In the genomic region with DNA sequence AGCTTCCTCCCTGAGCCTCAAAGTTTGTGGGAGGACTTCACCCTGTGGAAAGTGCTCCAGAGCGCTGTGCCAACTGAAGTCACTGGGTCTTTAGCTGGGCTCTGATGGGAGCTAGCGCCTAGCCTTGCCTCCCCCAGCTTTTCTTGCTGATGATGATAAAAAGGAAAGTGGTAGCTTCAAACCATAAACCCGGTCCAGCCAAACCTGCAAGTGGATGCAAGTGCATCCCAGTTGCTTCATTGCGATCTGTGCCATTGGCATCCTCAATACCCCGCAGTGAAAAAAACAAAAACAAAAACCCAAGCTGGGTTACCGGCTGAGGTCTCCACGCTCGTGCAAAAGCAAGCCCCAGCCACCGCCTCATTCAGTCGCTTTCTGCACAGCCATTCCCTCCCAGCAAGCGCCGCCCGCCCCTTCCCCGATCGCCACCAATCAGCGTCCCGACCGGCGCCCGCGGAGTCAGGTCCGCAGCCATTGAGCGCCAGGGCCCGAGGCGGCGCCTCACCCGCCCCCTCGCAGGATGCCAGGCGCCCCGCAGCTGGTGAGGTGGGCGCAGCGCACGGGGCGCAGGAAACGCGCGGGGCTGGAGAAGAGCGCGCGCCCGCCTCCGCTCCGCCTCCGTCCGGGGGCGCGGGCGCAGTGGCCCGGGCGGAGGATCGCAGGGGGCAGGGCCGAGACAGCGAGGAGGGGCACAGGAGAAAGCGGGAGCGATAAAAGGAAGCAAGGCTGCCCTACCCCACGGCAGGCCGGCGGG, we compare ENCODE assay signal across 8 mouse cellular contexts. TPM values are rescaled to one million over a fixed set of nuclear protein-coding genes. Genes with fewer than 3 reads are reported as not detected.
A peak's percentile ranks its signal among the peaks of the same experiment; 100 is the strongest.
DNase-seq lines count a peak whose midpoint lies in the region; ATAC-seq lines count a peak whose summit lies in the region.

A gene (plus strand): TSS at position 550 of the 754 bp plus-strand sequence.

- H3K27me3 ChIP-seq in embryonic facial prominence, embryonic 11.5 days (ENCODE audit: control insufficient read depth, insufficient read depth, low read length): no peaks in the 10 kb centered on the region
- H3K27me3 ChIP-seq in limb, embryonic 10.5 days (ENCODE audit: low read depth, poor library complexity, severe bottlenecking): peaks cover 34% of the 10 kb centered on the region
- peaks cover 30% of the 10 kb centered on the region for H3K27me3 ChIP-seq in midbrain, embryonic 12.5 days

- peak within 1 kb of the TSS; percentile 73 for H3K4me3 ChIP-seq in embryonic facial prominence, embryonic 11.5 days (ENCODE audit: low read depth, low read length)
- H3K4me3 ChIP-seq in limb, embryonic 10.5 days: peak within 1 kb of the TSS; percentile 86
- H3K4me3 ChIP-seq in midbrain, embryonic 12.5 days: peak within 1 kb of the TSS; percentile 77

- ATAC-seq in embryonic facial prominence, embryonic 11.5 days (replicated peaks; ENCODE audit: insufficient number of reproducible peaks, low FRiP score, low TSS enrichment, low read depth): peak; percentile 91
- ATAC-seq in midbrain, embryonic 12.5 days (ENCODE audit: low FRiP score, low read depth): peak; percentile 97

- WGBS in embryonic facial prominence, embryonic 11.5 days: under 1% methylated on average over 49 of the region's 58 CpGs
- under 1% methylated on average over 58 of the region's 58 CpGs for WGBS in limb, embryonic 10.5 days
- WGBS in midbrain, embryonic 12.5 days: under 1% methylated on average over 54 of the region's 58 CpGs

- 0 out of 2 replicates have a peak within 1 kb of the TSS, but pooled peaks have one; percentile 28 for H3K27ac ChIP-seq in embryonic facial prominence, embryonic 11.5 days (replicated peaks; ENCODE audit: low read depth, low read length)
- H3K27ac ChIP-seq in limb, embryonic 10.5 days: peak within 1 kb of the TSS; percentile 74
- H3K27ac ChIP-seq in midbrain, embryonic 12.5 days (replicated peaks): peak within 1 kb of the TSS; percentile 80

- peak; percentile 80 for DNase-seq in 3134 (ENCODE audit: extremely low read depth, insufficient read length, low spot score)
- DNase-seq in adrenal gland, postnatal 25 days: peak; percentile 93
- peak; percentile 92 for DNase-seq in embryonic facial prominence, embryonic 11.5 days (ENCODE audit: low spot score)
- DNase-seq in heart, adult 11 months: peak; percentile 99
- DNase-seq in kidney, adult 18-20 months: peak; percentile 87
- DNase-seq in limb, embryonic 10.5 days (ENCODE audit: low spot score): peak; percentile 93
- peak; percentile 43 for DNase-seq in skeletal muscle tissue, adult 2 months (ENCODE audit: low read depth, low spot score)

- no peaks in the 10 kb centered on the region for H3K4me1 ChIP-seq in embryonic facial prominence, embryonic 11.5 days (ENCODE audit: control insufficient read depth, insufficient read depth, low read length)
- peaks cover 26% of the 10 kb centered on the region for H3K4me1 ChIP-seq in limb, embryonic 10.5 days
- peaks cover 19% of the 10 kb centered on the region for H3K4me1 ChIP-seq in midbrain, embryonic 12.5 days

- peak within 1 kb of the TSS; percentile 65 for H3K9ac ChIP-seq in embryonic facial prominence, embryonic 11.5 days (replicated peaks; ENCODE audit: low read length)
- peak within 1 kb of the TSS; percentile 81 for H3K9ac ChIP-seq in midbrain, embryonic 12.5 days (replicated peaks)

- H3K4me2 ChIP-seq in embryonic facial prominence, embryonic 11.5 days (ENCODE audit: low read depth, low read length): peak within 1 kb of the TSS; percentile 100
- H3K4me2 ChIP-seq in midbrain, embryonic 12.5 days (replicated peaks): peak within 1 kb of the TSS; percentile 99

- no peaks in the 10 kb centered on the region for H3K9me3 ChIP-seq in embryonic facial prominence, embryonic 11.5 days (replicated peaks; ENCODE audit: control insufficient read depth, low read length)
- H3K9me3 ChIP-seq in limb, embryonic 10.5 days (replicated peaks): no peaks in the 10 kb centered on the region
- H3K9me3 ChIP-seq in midbrain, embryonic 12.5 days: no peaks in the 10 kb centered on the region

- peaks cover 2% of the 10 kb centered on the region for H3K36me3 ChIP-seq in embryonic facial prominence, embryonic 11.5 days (replicated peaks; ENCODE audit: control insufficient read depth, insufficient read depth, low read depth, low read length)
- H3K36me3 ChIP-seq in limb, embryonic 10.5 days: peaks cover 11% of the 10 kb centered on the region
- peaks cover 8% of the 10 kb centered on the region for H3K36me3 ChIP-seq in midbrain, embryonic 12.5 days

RNA-seq across cellular contexts. Expression of the gene that starts here (rescaled TPM):
- 1.0 and 1.2 TPM in 2 replicates for total RNA-seq in adrenal gland, postnatal 25 days (2021)
- 2.3 TPM in 2 replicates for polyA plus RNA-seq in embryonic facial prominence, embryonic 11.5 days (2014; fragmentation: Nextera tagmentation; extraction: Ambion mirVana)
- polyA plus RNA-seq in limb, embryonic 10.5 days (2016; fragmentation: Nextera tagmentation; extraction: Ambion mirVana): 1.0 and 1.1 TPM in 2 replicates
- 9.1 and 11.2 TPM in 2 replicates for polyA plus RNA-seq in midbrain, embryonic 12.5 days (2016; fragmentation: Nextera tagmentation; extraction: Ambion mirVana)

Comparison
In these comparisons a context has a peak if more than half of its experiments do, and no peak if none do; other contexts are left out.
1. Peak in every context shown above with its lines: DNase-seq, ATAC-seq, H3K4me3 ChIP-seq and H3K27ac ChIP-seq.
2. DNase-seq: peak in every context shown above with its lines; median percentile 99 in heart, adult 11 months; 93 in adrenal gland, postnatal 25 days; 93 in limb, embryonic 10.5 days; 92 in embryonic facial prominence, embryonic 11.5 days; 87 in kidney, adult 18-20 months; 80 in 3134; 43 in skeletal muscle tissue, adult 2 months.
3. H3K27ac ChIP-seq: peak in every context shown above with its lines; median percentile 80 in midbrain, embryonic 12.5 days; 74 in limb, embryonic 10.5 days; 28 in embryonic facial prominence, embryonic 11.5 days.